Mouse (Mus musculus) frontal cortex, adult (tissue): ENCODE measurements around the gene Nckap1l.

Experiments
- ATAC-seq: cut with Nextera tagmentation; 2 replicates; pipeline ENCODE4 v1.9.2; 2017; ENCODE audit warnings: mild to moderate bottlenecking, moderate library complexity, mixed read lengths; ENCODE audit not compliant: low TSS enrichment

Nckap1l gene

DNA sequence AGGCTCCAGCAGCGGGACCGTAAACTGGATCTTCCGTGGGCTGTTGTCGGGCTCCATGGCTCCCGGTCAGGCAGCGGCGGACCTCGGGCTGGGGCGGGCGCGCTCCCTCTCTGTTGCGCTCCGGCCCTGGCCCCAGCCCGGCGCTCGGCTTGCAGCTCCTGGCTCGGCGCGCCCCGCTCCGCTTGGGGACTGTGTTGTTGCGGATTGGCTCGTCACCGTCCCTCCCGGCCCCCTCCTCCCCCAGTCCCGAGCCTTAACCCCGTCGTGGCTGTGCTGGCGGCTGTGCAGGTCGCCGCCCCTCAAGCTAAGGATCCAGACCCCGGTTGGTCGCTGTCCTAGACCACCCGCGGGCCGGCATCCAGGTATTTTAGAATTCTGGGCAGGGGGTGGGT, 84.2 kb downstream of the Nckap1l start, which contains the start of gene Ppp1r1a:
Ppp1r1a (minus strand) TSS at position 182 of the 392 bp plus-strand sequence.
- peak; percentile 72 for ATAC-seq

DNA sequence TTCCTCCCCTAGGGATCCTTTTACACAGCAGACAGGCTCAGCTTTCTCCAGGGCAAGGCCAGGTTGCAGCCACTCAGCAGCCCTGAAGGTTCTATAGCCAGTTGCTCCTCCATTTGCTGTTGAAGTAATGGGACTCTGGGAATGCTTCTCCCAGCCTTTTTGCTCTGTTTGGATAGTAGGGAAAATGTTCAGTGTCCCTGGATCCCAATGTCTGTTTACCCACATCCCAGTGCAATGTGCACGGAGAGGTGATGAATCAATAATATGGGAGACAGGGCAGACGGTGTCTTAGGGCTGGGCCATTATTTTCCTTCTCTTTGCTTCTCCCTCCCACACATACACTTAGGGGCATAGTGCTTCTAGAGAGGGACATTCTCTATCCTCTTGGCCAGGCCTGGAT, 85.7 kb downstream of the Nckap1l start:
- no peak for ATAC-seq

DNA sequence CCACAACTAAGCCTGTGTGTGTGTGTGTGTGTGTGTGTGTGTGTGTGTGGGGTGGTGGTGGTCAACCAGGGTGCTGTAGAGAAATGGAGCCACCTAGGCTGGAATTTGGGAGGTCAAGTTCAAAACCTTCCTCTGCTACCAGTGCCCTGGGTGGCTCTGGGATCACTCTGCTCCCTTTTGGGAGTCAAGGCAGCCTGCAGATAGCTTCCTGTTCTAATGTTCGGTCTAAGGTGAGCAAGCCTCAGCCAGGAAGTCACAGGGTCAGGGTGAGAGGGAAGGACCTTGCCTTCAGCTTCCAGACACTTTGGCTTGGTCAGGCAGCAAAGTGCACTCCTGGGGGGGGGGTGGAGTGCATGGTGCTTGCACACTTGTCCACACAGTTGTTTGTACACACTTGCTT, 87.1 kb downstream of the Nckap1l start:
- ATAC-seq, result no peak

DNA sequence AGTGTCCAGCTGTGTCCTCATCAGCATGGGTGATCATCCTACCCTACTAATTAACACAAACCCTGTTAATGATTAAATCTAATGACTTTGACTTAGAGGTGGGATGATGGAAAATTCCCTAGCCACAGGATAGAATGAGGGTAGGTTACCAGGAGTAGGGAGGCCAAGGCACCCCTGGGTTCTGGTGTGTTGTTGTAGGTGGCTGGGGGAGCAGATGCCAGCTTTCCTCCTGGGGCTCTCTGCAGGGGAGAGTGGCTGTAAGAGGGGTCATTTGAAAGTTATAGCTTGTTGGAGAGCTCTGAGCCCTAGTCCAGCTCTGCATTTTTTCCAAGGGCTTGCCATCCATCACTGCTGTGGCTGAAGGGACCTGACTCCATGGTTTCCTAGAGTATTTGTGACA, 88.9 kb downstream of the Nckap1l start:
- ATAC-seq, result no peak

DNA sequence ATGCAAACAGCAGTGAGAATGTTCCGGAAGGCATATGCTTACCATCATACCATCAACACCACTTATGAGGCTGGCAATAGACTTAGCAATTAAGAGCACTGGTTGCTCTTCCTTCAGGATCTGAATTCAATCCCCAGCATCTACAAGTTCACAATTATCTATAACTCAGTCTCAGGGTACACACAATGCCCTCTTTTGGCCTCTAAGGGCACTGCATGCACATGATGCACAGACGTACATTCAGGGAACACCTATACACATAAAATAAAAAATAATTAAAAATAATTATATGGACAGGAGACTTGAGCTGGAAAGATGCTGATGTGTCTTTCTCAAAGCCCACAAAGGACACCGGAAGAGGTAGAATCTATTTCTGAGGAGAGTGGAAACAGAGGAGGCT, 94.4 kb downstream of the Nckap1l start:
- no peak for ATAC-seq
